Mouse (Mus musculus) midbrain, embryonic 14.5 days (tissue): ENCODE results near the gene Slc52a3. TPM values are rescaled to one million over a fixed set of nuclear protein-coding genes. Genes with fewer than 3 reads are reported as not detected.

Experiments used
- ATAC-seq: fragments of 200-750 bp; cut with Nextera tagmentation; 2 replicates; pipeline ENCODE4 v1.8.0; 2017; ENCODE audit warnings: moderate number of reproducible peaks, moderate library complexity; ENCODE audit not compliant: low FRiP score, low TSS enrichment
- DNase-seq: peaks from one replicate; pipeline ENCODE4 v3.0.0-alpha.2; 2015
- H3K27ac ChIP-seq: fragments of 300-500 bp; sonication (generic); replicated peaks from 2 replicates; pipeline ENCODE4 v1.5.1; 2014; ENCODE audit warnings: mild to moderate bottlenecking, low read depth, low read length, moderate library complexity
- H3K27me3 ChIP-seq: fragments of 300-500 bp; sonication (generic); 2 replicates; pipeline ENCODE4 v1.6.1; 2014; ENCODE audit warnings: low read length, control low read depth, mixed read lengths; ENCODE audit not compliant: control insufficient read depth, insufficient read depth
- H3K36me3 ChIP-seq: fragments of 300-500 bp; sonication (generic); 2 replicates; pipeline ENCODE4 v1.6.1; 2014; ENCODE audit warnings: low read length, control low read depth; ENCODE audit not compliant: control insufficient read depth, insufficient read depth
- H3K4me1 ChIP-seq: fragments of 300-500 bp; sonication (generic); 2 replicates; pipeline ENCODE4 v1.6.1; 2014; ENCODE audit warnings: mild to moderate bottlenecking, antibody characterized with exemption, low read length, control low read depth; ENCODE audit not compliant: control insufficient read depth, insufficient read depth
- H3K4me2 ChIP-seq: fragments of 300-500 bp; sonication (generic); 2 replicates; pipeline ENCODE4 v1.6.1; 2014; ENCODE audit warnings: mild to moderate bottlenecking, low read length, moderate library complexity
- H3K4me3 ChIP-seq: fragments of 300-500 bp; sonication (generic); replicated peaks from 2 replicates; pipeline ENCODE4 v1.5.1; 2014; ENCODE audit warnings: low read depth, low read length
- H3K9ac ChIP-seq: fragments of 300-500 bp; sonication (generic); replicated peaks from 2 replicates; pipeline ENCODE4 v1.6.1; 2014; ENCODE audit warnings: mild to moderate bottlenecking, low read length, moderate library complexity
- H3K9me3 ChIP-seq: fragments of 300-500 bp; sonication (generic); 2 replicates; pipeline ENCODE4 v1.6.1; 2016; ENCODE audit warnings: low read length, control low read depth, mixed read lengths; ENCODE audit not compliant: control insufficient read depth
- WGBS: fragments of 180-500 bp; shearing (Covaris S2); extraction: QIAGEN DNeasy Blood & Tissue Kit; methylation state at CpG from one replicate; pipeline ENCODE4 v1.1.7; 2014; 5-methylcytosine and 5-hydroxymethylcytosine counted together
- polyA plus RNA-seq: library from polyadenylated mRNA; unstranded; fragments of >200 nt; fragmentation: Nextera tagmentation; extraction: Ambion mirVana; gene quantifications from 2 replicates; pipeline ENCODE4 v1.2.1, GENCODE M21; 2014

The Slc52a3 gene
- polyA plus RNA-seq, 1 experiment from 2014 or later: 0.74 TPM

- Histone ChIP-seq H3K27me3 (no peaks in the 10 kb centered on the region), H3K27ac (no peak overlapping the region), H3K9me3 (no peaks in the 10 kb centered on the region), H3K9ac (no peak overlapping the region), H3K4me1 (peaks cover 24% of the 10 kb centered on the region), H3K4me3 (no peak overlapping the region), H3K4me2 (no peak overlapping the region), H3K36me3 (no peaks in the 10 kb centered on the region)
- ATAC-seq (no peak), DNase-seq (no peak)
- WGBS: 32% methylated on average over 9 of the region's 9 CpGs
Measured at GRCm38 (mm10) chr2:151961284-151962196, 34.8 kb upstream of the Slc52a3 start.

GRCm38 (mm10) chr2:151962474-151962873 lies 33.8 kb upstream of the Slc52a3 start:
- Histone ChIP-seq H3K27me3 (no peaks in the 10 kb centered on the region), H3K4me2 (no peak overlapping the region), H3K27ac (no peak overlapping the region), H3K36me3 (no peaks in the 10 kb centered on the region), H3K4me1 (peaks cover 33% of the 10 kb centered on the region), H3K4me3 (no peak overlapping the region), H3K9ac (no peak overlapping the region), H3K9me3 (no peaks in the 10 kb centered on the region)
- WGBS: 61% methylated on average over 10 of the region's 10 CpGs
- ATAC-seq: no peak
- peak; percentile 57 for DNase-seq

- peaks cover 41% of the 10 kb centered on the region for H3K4me1 ChIP-seq
- no peak overlapping the region for H3K9ac ChIP-seq
- WGBS: 89% methylated on average over 5 of the region's 5 CpGs
- H3K9me3 ChIP-seq: no peaks in the 10 kb centered on the region
- no peaks in the 10 kb centered on the region for H3K36me3 ChIP-seq
- H3K4me2 ChIP-seq: no peak overlapping the region
- no peaks in the 10 kb centered on the region for H3K27me3 ChIP-seq
- no peak overlapping the region for H3K27ac ChIP-seq
- DNase-seq (no peak), ATAC-seq (no peak)
- no peak overlapping the region for H3K4me3 ChIP-seq
Measured at GRCm38 (mm10) chr2:151963319-151963718, 33.0 kb upstream of the Slc52a3 start.

GRCm38 (mm10) chr2:151964052-151964451 lies 32.3 kb upstream of the Slc52a3 start:
- H3K9ac ChIP-seq: no peak overlapping the region

GRCm38 (mm10) chr2:151967176-151967750 lies 29.0 kb upstream of the Slc52a3 start:
- H3K36me3 ChIP-seq: no peaks in the 10 kb centered on the region
- peak overlapping the region; percentile 31; the same call in 1 of the 2 replicates for H3K9ac ChIP-seq
- peaks cover 60% of the 10 kb centered on the region for H3K4me1 ChIP-seq
- H3K27me3 ChIP-seq: no peaks in the 10 kb centered on the region
- DNase-seq: peak; percentile 75
- H3K4me2 ChIP-seq: peak overlapping the region; percentile 84
- H3K9me3 ChIP-seq: no peaks in the 10 kb centered on the region
- H3K4me3 ChIP-seq: peak overlapping the region; percentile 10; the same call in 1 of the 2 replicates
- WGBS: 9% methylated on average over 9 of the region's 9 CpGs
- ATAC-seq: peak; percentile 36; the same call in 1 of the 2 replicates
- H3K27ac ChIP-seq: peak overlapping the region; percentile 85

More at GRCm38 (mm10) chr2:151964052-151964451, 32.3 kb upstream of the Slc52a3 start:
- 1% methylated on average over 9 of the region's 9 CpGs for WGBS
- Histone ChIP-seq H3K27me3 (no peaks in the 10 kb centered on the region), H3K4me3 (no peak overlapping the region), H3K4me1 (peaks cover 49% of the 10 kb centered on the region), H3K9me3 (no peaks in the 10 kb centered on the region), H3K4me2 (no peak overlapping the region), H3K27ac (no peak overlapping the region), H3K36me3 (no peaks in the 10 kb centered on the region)
- DNase-seq (peak; percentile 53), ATAC-seq (no peak; the same call in 1 of the 2 replicates)

- Histone ChIP-seq H3K36me3 (no peaks in the 10 kb centered on the region), H3K4me3 (peak overlapping the region; percentile 10; the same call in 1 of the 2 replicates), H3K27me3 (no peaks in the 10 kb centered on the region), H3K27ac (peak overlapping the region; percentile 85), H3K4me1 (peaks cover 61% of the 10 kb centered on the region), H3K9ac (peak overlapping the region; percentile 31; the same call in 1 of the 2 replicates), H3K9me3 (no peaks in the 10 kb centered on the region), H3K4me2 (peak overlapping the region; percentile 84)
- 68% methylated on average over 2 of the region's 2 CpGs for WGBS
- ATAC-seq: no peak
- DNase-seq: no peak
Measured at GRCm38 (mm10) chr2:151967792-151968191, 28.5 kb upstream of the Slc52a3 start.

GRCm38 (mm10) chr2:151968451-151968850 lies 27.9 kb upstream of the Slc52a3 start:
- Histone ChIP-seq H3K36me3 (no peaks in the 10 kb centered on the region), H3K4me3 (peak overlapping the region; percentile 15), H3K27ac (peak overlapping the region; percentile 85; the same call in 1 of the 2 replicates), H3K9ac (peak overlapping the region; percentile 17; the same call in 1 of the 2 replicates), H3K27me3 (no peaks in the 10 kb centered on the region), H3K4me2 (peak overlapping the region; percentile 84), H3K4me1 (peaks cover 63% of the 10 kb centered on the region), H3K9me3 (no peaks in the 10 kb centered on the region)
- WGBS: 46% methylated on average over 8 of the region's 8 CpGs
- DNase-seq (peak; percentile 1), ATAC-seq (no peak)

- Histone ChIP-seq H3K9me3 (no peaks in the 10 kb centered on the region), H3K4me2 (peak overlapping the region; percentile 84), H3K27me3 (no peaks in the 10 kb centered on the region), H3K27ac (no peak overlapping the region), H3K4me1 (peaks cover 65% of the 10 kb centered on the region), H3K9ac (peak overlapping the region; percentile 17; the same call in 1 of the 2 replicates), H3K36me3 (no peaks in the 10 kb centered on the region), H3K4me3 (peak overlapping the region; percentile 15)
- 71% methylated on average over 7 of the region's 7 CpGs for WGBS
- DNase-seq (peak; percentile 3), ATAC-seq (no peak)
Measured at GRCm38 (mm10) chr2:151968986-151969385, 27.3 kb upstream of the Slc52a3 start.
